Mouse (Mus musculus) urinary bladder, postnatal 25 days (tissue): ENCODE measurements at regions not wholly inside any gene's neighbourhood (a gene's known extent, or its start where the extent isn't known, plus 50 kb on each side); places are given as distances from the start of the nearest gene placed in this dataset.

Experiments used
- DNase-seq: peaks from one replicate; pipeline ENCODE4 v3.0.0; 2022; ENCODE audit warnings: low spot score

DNA sequence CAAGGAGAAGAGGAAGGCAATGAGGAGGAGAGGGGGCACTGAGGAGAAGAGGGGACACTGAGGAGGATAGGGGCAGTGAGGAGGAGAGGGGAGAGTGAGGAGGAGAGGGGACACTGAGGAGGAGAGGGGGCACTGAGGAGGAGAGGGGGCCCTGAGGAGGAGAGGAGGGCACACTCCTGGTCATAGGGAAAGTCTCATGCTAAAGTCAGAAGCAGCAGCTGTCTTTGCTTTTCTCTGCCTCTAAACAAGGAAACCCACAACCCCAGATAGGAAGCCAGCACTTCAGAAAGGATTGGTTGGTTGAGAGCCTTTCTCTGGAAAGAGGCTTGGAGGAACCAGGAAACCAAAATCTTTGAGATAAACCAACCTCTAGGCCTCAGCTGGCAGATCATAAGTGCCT is 94.3 kb upstream of the Pgrmc2 start:
- no peak for DNase-seq

DNA sequence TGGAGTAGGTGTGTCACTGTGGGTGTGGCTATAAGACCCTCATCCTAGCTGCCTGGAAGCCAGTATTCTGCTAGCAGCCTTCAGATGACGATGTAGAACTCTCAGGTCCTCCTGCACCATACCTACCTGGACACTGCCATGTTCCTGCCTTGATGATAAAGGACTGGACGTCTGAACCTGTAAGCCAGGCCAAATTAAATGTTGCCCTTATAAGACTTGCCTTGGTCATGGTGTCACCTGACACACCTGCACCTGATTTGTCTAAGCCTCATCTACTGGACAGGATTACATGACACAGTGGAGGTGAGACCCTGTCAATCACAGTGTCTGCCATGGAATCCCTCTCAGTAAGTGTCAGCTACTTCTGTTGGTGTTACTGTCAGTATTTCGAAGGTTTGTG is 92.5 kb upstream of the Pgrmc2 start:
- DNase-seq, result no peak

DNA sequence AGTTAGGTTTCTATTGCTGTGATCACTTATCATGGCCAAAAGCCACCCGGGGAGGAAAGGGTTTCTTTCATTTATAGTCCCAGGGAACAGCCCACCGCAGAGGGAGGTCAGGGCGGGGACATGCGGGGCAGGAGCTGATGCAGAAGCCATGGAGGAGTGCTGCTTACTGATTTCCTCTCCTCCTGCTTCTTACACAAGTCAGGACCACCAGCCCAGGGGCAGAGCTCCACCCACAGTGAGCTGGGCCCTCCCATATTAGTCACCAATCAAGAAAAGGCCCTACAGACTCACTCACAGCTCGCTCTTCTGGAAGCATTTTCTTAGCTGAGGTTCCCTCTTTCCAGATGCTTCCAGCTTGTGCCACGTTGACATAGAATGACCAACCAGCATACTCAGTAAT is 90.7 kb upstream of the Pgrmc2 start:
- DNase-seq, result no peak

DNA sequence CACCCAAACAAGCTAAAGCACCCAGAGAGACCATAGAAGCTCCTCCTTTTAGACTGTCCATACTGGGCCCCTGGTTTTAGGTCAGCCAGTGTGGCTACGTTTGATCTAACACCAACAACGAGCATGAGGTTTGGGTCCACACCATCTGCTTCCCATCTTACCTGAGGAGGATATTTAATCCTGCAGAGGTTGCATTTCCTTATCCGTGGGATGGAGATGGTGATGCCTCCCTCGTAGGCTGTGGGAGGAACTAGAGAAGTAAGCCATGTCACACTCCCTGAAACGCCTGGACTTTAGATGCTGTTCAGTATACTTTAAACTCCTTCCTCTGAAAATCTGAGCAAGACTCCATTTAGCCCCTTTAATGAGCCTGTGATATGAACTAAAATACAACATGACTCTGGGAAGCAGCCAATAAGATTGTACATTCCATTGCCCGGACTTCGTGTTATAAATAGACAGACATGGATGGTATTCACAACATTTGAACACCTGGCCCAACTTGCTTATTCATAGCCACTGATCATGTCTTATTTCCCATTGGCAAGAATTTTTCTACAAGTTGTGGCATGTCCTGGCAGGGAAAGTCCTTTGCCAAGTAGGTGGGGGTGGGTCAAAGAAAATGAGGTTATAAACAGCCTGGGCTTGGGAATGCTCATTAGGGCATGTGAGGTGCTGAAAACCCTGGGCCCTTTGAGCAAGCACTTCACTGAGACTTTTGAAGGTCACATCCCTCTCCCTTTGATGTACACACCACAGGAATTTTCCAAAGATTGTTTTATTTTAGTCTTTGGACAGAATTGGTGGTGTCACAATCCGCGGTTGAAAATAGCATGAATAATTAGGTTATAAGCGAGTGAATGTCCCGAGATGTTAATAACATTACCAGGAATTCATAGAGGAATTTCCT is 89.7 kb upstream of the Pgrmc2 start:
- no peak for DNase-seq

DNA sequence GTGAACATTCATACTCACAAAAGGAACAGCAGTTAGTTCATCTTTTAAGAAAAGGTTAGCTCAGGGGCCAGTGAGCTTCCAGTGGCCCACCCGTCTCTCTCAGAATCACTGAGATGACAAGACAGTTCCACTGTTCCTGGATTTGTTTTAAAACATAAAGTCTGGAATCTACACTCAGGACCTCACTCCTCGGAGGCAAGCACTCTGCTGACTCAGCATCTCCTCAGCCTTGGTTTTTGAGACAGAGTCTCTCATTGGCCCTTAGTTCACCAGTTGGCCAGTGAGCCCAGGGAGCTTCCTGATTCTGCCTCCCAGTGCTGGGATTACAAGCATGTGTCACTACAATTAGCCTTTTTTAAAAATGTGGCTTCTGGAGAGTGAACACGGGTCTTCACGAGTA is 88.9 kb upstream of the Pgrmc2 start:
- no peak for DNase-seq

DNA sequence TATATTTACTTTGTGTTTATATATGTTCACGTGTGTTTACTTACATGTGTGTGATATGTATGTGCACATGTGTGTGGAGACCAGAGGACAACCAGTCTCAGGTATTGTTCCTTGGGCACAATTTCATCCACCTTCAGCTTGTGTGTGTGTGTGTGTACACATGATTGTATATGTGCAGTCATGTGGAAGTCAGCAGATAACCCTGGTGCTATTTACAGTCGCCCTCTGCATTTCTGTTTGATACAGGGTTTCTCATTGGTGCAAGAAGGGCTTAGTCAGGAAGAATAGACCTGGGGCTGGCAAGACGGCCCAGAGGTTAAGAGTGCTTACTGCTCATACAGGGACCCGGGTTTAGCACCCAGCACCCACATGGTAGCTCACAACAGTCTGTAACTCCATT is 88.5 kb upstream of the Pgrmc2 start:
- DNase-seq, result no peak

DNA sequence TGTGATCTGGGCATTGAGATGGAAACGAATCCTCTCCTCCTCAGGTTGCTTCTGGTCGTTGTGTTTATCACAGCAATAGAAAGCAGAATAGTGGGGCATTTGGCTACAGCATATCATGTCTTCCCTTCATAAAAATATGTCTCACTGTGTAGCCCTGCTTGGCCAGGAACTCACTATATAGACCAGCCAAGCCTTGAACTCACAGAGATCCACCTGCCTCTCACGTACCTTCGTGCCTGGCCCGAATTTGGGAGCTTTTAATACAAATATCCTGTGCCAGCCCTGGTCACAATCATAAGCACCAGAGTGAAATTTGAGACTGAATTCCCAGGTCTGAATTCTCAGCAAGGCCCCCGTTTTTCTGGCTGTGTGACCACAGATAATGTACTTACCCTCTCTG is 87.7 kb upstream of the Pgrmc2 start:
- DNase-seq, result no peak

DNA sequence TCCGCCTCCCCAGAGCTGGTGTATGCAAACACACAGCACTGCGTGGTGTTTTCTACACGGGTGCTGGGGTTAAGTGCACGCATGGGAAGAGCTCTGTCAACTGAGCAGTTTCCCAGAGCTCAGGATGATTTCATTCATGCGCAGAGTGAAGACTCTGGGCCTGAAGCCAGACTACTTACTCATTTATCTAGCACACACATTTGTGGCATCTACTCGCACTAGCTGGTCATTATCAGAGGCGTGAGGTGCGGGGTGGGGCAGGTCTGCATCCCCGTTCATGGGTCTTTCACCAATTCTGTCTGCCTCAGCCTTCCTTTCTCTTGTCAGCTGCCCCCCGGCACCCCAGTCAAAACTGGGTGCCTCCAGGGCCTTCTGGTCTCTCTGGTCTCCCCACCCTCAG is 86.6 kb upstream of the Pgrmc2 start:
- DNase-seq, result no peak

DNA sequence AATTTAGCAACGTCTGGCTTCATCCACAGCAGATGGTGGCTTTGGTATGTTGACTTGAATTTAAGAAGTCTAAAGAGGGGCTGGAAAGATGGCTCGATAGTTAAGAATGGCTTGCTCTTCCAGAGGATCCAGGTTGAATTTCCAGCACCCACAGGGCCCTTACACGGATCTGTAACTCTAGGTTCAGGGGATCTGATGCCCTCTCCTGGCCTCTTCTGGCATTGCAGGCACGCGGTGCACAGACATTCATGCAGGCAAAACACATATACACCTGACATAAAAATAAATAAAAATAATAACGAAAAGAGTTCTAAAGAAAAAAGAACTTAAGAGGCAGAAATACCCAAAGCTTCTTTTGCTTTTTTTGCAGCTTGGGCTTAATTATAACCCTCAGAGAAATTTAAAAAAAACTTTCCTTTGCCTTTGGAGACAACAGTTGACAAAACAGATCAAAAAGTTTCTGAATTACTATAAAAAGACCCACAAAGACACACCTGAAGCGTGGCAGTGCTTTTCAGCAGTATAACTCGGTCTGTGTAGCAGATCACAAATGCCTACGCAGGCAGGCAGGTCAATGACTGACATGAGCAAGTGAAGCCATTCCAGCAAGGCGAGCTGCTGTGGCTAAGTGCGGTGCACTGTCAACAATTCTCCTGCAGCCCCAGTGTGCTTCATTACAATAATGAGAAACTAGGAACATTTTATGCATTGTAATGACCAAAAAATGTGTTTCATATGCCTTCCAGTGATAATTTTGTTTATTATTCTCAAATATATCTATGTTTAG is 85.5 kb upstream of the Pgrmc2 start:
- DNase-seq, result no peak

DNA sequence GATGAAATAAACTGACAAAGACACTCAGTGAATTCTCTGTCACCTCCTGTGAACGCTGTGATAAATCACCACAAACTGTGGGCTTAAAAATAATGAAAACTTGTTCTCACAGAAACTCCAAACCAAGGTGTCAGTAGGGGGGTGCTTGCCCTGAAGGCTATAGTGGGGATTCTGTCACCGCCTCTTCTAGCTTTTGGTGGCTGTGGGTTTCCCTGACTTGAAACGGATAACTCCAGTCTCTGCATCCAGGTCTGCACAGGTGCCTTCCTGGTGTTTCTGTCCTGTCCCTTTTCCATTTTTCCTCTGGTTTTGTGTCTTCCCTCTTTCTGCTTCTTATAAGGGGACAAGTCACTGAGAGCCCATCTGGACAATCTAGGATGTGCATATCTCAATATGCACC is 84.6 kb upstream of the Pgrmc2 start:
- DNase-seq, result no peak

DNA sequence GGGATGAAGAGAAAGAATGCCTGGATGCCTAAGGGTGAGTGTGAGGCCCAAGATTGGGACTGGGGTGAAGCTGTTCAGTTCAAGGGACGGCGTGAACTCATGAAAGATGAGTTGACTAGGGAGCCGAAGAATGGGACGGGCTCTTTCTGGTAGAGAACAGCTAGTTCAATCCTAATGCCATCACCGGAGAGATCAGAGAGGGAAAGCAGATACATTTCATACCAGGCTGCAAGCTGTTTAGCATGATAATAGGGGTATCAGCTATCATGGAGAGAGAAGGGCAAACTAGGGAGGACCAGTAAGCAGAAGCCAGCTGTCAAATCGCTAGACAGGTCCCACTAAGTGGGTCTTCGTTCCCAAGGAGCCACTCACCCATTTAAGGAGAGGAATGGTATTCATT is 81.9 kb upstream of the Pgrmc2 start:
- no peak for DNase-seq

DNA sequence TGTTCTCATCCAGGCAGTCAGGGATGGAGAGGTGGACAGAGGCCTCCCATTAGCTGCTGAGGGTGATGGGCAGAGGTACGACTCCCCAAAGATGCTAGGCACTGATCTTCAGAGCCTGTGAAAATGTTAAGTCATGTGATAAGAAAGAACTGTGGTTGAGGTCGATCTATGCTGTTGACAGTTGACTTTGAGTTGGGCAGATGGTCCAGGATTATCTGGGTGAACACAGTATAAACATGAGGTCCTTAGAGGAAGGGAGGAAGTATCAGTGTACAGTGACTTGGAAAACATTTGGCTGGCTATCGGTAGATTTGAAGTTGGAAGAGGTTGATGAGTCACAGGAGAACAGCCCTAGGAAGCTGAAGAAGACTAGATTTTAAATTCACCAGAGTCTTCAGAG is 80.9 kb upstream of the Pgrmc2 start:
- no peak for DNase-seq

DNA sequence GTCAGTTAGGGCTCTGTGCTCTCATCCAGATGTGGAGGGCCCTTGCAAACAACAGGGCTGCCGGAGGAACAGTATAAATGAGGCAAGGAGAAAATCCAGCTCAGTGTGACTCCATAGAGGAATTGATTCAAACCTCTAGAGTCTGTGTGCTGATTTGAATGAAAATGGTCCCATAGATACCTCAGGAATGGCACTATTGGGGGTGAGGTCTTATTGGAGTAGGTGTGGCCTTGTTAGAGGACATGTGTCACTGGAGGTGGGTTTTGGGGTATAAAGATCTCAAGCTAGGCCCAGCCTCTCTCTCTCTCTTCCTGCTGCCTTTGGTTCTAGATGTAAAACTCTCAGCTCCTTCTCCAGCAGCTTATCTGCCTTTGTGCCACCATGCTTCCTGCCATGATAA is 79.7 kb upstream of the Pgrmc2 start:
- no peak for DNase-seq

DNA sequence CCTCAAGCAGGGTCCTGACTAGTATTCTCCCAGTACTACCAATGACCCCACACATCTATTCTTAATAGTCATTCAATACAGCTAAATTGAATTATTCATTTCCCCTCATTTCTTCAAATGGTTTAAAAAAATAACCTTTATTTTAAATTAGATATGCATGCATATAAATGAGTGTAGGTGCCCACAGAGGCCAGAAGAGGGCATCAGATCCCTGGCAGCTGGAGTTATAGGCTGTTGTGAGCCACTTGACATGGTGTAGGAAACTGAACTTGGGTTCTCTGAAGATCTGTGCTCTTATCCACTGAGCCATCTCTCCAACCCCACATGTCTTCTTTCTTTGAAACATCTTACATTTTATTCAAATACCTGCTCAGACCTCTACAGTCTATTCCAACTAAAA is 77.8 kb upstream of the Pgrmc2 start:
- no peak for DNase-seq

DNA sequence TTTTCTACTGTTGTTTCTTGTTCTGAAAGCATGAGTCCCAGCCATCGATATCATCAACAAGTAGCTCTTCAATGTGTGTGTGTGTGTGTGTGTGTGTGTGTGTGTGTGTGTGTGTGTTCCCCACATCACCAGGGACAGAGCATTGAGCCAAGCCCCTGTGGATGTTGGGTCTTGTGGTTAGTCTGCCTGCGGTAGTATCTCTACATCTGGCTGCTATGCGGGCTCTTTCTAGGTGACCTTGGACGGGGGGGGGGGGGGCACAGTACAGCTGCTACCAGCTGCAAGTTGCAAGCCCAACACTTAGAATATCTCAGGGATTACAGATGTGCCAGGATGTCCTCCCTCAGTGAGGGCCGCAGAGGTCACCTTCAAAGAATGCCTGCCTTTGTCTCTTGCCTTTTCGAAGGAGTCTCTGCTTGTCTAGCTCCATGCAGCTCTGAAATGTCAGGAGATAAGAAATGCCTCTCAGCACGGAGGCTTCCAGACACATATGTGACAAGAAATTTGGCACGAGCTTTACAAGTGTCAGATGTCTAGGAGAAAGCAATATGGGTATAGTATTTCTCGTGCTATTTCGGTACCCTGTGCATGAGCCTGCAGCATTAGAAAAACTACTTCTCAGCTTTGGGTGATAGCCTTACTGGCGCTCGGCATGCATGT is 75.6 kb upstream of the Pgrmc2 start:
- no peak for DNase-seq

DNA sequence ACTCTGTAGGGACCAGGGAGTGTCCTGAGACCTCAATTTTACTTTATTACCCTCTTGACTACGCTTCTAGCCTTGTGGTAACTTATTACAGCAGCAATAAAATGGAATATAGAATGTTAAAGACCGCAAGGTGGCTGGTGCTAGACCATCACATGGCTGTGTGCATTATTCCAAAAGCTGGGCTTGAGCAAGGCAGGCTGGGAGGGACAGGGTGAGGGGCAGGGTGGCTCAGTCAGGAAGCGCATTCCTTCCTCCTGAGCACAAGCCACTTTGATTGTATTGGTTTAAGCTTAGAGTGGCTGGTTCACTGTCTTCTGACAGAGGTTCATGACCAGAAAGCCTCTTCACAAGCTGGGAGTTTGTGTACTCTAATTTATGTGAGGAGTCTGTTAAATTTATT is 74.6 kb upstream of the Pgrmc2 start:
- no peak for DNase-seq

DNA sequence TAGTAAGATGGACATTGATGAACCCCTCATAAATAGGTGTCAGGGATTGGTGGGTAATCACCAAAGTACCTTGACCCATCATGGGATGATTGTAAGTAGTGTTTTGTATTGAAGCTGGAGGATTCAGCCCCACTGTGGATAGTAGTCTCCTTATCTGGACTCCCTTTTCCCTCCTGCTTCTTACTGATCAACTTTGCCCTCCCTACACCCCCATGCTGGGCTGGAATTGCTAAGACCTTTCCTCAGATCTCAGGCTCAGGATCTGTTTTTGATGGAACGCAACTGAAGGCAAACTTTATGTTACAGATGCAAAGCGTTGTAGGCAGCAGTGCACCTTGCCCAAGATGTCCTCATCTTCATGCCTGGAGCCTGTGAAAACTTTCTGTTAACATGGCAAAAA is 73.7 kb upstream of the Pgrmc2 start:
- no peak for DNase-seq

DNA sequence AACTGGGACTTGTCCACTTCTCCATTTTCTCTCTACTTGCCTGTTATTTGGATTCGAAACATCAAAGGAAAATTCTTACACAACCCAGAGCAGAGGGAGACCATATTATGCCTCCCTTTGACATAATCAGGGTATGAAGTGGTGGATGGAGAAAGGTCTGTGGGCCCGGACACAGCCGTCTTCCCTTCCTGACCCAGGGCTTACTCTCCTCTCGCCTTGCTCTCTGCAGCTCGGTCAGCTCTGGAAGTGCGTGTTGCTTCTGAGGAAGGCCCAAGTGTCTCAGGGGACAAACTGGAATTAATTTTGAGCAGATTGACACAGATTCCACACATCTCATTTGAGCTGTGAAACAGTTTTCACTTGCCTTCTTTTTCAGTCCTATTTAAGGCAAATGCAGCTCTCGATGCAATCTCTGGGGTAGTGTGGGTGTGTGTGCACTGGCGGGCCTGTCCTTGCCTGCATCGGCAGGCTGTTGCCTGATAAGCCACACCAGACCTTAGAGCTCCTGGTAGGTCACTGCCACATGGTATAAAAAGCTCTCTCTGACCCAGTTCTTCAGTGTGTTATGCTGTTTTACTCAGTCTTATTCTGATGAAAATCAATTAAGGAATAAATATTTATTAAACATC is 72.4 kb upstream of the Pgrmc2 start:
- peak; percentile 27 for DNase-seq

DNA sequence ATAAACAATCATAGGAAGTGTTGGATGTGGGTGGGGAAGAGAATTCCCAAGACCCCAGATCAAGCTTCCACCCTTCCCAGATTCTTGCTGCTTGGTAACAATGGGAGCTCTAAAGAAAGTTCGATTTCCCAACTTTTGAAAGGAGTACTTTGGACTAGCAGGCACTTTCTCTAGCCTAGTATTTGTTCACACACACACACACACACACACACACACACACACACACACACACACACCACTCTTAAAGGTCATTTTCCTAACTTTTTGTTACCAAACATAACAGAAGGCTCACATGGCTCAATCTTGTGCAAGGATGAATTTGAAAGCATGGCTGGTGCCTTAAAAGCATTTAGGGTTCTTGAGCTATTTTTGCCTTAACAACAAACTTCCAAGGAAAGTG is 71.6 kb upstream of the Pgrmc2 start:
- no peak for DNase-seq

DNA sequence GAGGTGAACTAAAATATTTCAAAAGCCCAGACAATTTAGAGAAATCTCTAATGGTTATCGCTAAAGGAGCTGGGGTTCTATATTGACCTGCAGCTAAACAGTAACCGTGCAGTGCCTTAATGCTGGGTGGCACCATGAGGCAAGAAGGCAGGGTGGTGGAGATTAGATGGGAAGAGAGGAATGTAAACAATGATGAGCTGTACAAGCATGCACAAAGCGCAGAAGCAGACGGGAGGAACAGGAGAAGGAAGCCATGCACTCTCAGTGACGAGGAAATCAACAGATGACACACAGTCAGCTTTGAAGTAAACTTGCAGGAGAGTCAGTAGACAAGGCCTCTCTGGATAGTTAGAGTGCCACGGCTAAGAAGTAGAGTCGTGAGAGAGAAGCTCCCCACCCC is 69.1 kb upstream of the Pgrmc2 start:
- no peak for DNase-seq

DNA sequence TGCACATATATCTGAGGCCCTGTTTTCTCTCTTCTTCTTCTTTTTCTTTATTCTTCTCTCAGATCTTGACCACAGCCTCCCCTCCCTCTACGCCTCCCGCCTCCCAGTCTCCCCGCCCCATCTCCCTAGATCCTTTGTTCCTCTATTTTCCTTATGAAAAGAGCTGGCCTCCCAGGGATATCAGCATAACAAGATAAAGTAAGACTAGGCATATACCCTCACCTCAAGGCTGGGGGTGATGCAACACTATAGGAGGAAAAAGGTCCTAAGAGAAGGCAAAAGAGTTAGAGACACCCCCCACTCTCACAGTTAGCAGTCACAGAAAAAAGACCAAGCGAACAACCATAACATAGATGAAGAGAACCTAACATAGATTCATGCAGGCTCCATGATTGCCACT is 57.5 kb upstream of the Pgrmc2 start:
- DNase-seq, result no peak

DNA sequence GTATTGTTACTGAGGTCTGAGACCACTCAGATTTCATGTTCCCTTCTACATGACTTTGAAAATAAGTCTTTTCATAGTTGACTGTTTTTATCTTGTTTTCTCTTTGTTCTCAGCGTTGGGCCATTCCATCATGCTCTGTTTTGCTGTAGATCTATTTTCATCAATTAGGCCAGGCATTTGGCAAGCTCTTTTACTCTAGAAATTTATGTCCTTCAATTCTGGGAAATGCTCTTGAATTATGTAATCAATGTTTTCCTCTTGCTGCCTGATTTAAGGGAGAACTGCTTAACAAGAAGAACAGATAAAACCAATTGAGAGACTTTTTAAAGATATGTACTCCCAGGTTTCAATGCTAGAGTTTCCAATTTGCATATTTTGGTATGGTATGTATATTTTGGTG is 55.1 kb upstream of the Pgrmc2 start:
- no peak for DNase-seq

DNA sequence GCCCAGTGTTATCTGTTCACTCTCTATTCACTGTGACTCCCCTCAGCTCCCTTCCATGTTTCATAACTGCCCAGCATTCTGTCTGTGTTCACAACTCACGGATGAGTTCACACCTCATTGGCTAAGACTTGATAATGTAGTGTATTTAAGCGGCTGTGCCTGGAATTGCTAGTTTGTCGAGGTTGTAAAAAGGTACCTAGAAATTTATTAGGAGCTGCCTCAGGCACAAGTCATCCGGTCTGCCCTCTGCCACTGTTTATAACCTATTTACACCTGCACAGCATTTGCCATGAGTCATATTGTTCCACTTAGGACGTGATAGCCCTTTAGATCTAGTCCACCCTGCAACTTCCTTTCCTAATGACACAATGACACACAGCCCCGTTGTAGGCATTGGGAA is 50.0 kb upstream of the Pgrmc2 start:
- DNase-seq, result no peak
